Mouse (Mus musculus) kidney, adult 2 months (tissue): ENCODE data around the gene Mettl16. TPM values are rescaled to one million over a fixed set of nuclear protein-coding genes. Genes with fewer than 3 reads are reported as not detected.

Source experiments
- DNase-seq: peaks from one replicate; pipeline ENCODE4 v3.0.0; 2021
- H3K27ac ChIP-seq: fragments of 200-500 bp; 2 replicates; pipeline ENCODE4 v1.5.1; 2012; ENCODE audit warnings: low read depth, low read length, control low read depth, inconsistent platforms; ENCODE audit not compliant: insufficient read depth
- H3K27me3 ChIP-seq: fragments of 200-500 bp; replicated peaks from 2 replicates; pipeline ENCODE4 v1.6.1; 2012; ENCODE audit warnings: mild to moderate bottlenecking, moderate library complexity, low read length, inconsistent platforms; ENCODE audit not compliant: control insufficient read depth, insufficient read depth
- H3K36me3 ChIP-seq: fragments of 200-500 bp; 2 replicates; pipeline ENCODE4 v1.6.1; 2012; ENCODE audit warnings: mild to moderate bottlenecking, moderate library complexity, low read length, inconsistent platforms; ENCODE audit not compliant: control insufficient read depth, insufficient read depth
- H3K4me1 ChIP-seq: fragments of 200-500 bp; 2 replicates; pipeline ENCODE4 v1.6.1; 2011; ENCODE audit warnings: low read length; ENCODE audit not compliant: control insufficient read depth, insufficient read depth
- H3K4me3 ChIP-seq: fragments of 200-500 bp; 2 replicates; pipeline ENCODE4 v1.5.1; 2011; ENCODE audit warnings: mild to moderate bottlenecking, low read depth, low read length, control low read depth; ENCODE audit not compliant: insufficient read depth
- CTCF ChIP-seq: fragments of 200-500 bp; conservative IDR thresholded peaks from 2 replicates; pipeline ENCODE4 v1.5.1; 2011; ENCODE audit warnings: low read depth, mild to moderate bottlenecking, control low read depth, low read length, moderate library complexity, mixed read lengths; ENCODE audit not compliant: insufficient read depth, insufficient read length
- POLR2A ChIP-seq: fragments of 200-500 bp; IDR thresholded peaks from one replicate; pipeline ENCODE4 v1.6.1; 2011; ENCODE audit warnings: low read depth, low read length, control low read depth
- WGBS: fragments of 180-500 bp; shearing (Covaris S2); methylation state at CpG from one replicate; pipeline ENCODE4 v1.1.7; 2018; 5-methylcytosine and 5-hydroxymethylcytosine counted together
- polyA plus RNA-seq: library from polyadenylated mRNA; depleted of rRNA; stranded (reverse); fragments of >200 nt; gene quantifications from 2 replicates; pipeline ENCODE4 v1.2.3, GENCODE M21; 2012

Gene Mettl16
- polyA plus RNA-seq, 1 experiment = 3.8 TPM

DNA sequence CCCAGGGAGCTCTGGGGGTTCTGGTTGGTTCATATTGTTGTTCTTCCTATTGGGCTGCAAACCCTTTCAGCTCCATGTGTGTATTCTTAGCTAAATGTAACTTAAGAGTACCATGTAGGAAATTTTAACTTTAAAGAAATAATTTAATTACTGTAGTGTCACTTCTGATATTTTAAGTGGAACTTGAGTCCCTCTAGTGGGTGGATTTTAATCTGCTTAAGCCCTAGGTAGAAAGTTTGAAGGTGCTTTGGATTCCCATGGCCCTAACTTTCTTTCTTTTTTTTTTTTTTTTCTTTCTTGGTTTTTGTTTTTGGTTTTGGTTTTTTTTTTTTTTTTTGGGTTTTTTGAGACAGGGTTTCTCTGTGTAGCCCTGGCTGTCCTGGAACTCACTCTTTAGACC, 45.2 kb downstream of the Mettl16 start:
- peak; percentile 26 for DNase-seq
- TF ChIP-seq POLR2A = no peak
- H3K4me3 ChIP-seq = no peak overlapping the region
- H3K36me3 ChIP-seq = no peaks in the 10 kb centered on the region
- H3K4me1 ChIP-seq = no peaks in the 10 kb centered on the region; the same call in 1 of the 2 replicates
- H3K27me3 ChIP-seq = no peaks in the 10 kb centered on the region
- H3K27ac ChIP-seq = no peak overlapping the region

DNA sequence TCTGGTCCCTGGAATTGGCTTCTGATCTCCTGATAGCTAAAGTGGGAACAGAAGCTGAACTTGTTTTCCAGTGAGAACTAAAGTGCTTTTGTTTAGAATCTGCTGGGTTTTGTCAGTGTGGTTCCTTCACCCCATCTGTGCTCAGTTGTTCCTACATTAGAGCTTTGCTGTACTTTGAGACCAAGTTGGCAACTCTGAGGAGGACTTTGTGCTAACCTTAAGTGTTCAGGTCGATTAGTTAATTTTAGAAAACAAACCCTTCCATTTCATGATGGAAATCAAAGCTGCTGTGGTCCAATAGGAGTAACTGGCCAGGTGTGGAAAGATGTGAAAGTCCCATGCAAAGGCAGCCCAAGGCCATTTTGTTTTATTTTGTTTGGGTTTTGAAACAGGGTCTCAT, 50.3 kb downstream of the Mettl16 start:
- WGBS = 44% methylated on average over 1 of the region's 1 CpGs

DNA sequence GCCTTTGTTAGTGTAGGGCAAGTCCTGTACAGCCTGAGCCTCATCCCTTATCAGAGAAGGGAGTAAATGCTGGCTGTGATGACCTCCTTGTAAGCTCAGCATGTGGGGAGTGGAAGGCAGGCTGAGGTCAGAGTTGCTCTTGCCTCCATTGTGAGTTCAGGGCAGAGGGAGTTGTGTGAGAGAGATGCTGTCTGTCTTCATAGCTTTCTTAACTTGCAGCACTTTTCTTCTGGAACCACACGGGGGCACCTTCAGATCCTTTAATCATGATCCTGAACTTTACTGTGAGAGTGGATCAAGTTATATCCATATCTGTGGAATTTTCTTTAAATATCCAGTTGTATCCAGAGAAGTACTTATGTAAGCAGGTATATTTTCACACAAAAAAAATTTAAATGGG, 50.8 kb downstream of the Mettl16 start:
- peak; percentile 72 for DNase-seq
- no peaks in the 10 kb centered on the region for H3K36me3 ChIP-seq
- H3K4me1 ChIP-seq = peaks cover 23% of the 10 kb centered on the region
- 0 out of 2 replicates have a peak, but pooled peaks have one; percentile 27 for TF ChIP-seq CTCF
- TF ChIP-seq POLR2A = no peak
- H3K4me3 ChIP-seq = no peak overlapping the region
- no peaks in the 10 kb centered on the region for H3K27me3 ChIP-seq
- 5% methylated on average over 1 of the region's 1 CpGs for WGBS
- H3K27ac ChIP-seq = peak overlapping the region; percentile 30

More for the DNA sequence above, 50.3 kb downstream of the Mettl16 start:
- peak; percentile 72 for DNase-seq
- H3K27me3 ChIP-seq = no peaks in the 10 kb centered on the region
- H3K4me1 ChIP-seq = peaks cover 17% of the 10 kb centered on the region
- H3K4me3 ChIP-seq = no peak overlapping the region
- H3K27ac ChIP-seq = peak overlapping the region; percentile 30
- TF ChIP-seq POLR2A (no peak), CTCF (no peak)
- no peaks in the 10 kb centered on the region for H3K36me3 ChIP-seq

DNA sequence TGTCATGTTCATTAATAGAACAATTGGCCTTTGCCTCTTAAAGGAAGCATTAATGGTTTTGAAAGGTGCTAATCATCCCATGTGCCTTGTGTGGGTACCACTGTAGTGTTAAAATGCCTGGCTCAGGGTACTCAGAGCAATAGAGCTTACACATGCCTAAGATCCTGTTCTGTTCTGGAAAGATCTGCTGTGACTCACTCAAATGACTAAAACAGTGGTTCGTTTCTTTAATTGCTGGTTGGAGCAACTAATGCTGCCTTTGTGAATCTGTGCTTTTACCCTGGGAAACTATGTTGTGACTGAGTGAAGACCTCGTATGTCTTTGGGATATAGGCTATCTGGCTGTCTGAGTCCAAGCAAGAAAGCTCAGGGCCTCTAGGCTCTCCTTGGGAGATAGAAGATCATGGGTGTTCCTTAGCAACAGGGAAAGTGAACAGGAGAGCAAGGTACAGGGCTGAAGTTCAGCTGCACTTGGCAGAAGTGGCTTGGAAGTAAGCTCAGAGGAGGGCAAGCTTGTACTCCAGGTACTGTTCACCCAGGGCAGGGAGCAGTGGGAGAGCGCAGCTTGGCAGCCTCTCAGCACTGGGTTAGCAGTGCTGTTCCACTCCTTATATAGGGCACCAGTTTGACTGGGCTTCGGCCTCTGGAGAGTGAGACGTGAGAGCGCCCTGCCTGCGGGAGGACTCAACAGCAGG, 52.3 kb downstream of the Mettl16 start:
- no peaks in the 10 kb centered on the region for H3K27me3 ChIP-seq
- peak; percentile 93 for DNase-seq
- no peaks in the 10 kb centered on the region for H3K36me3 ChIP-seq
- WGBS = 70% methylated on average over 7 of the region's 7 CpGs
- H3K4me3 ChIP-seq = no peak overlapping the region
- peak; percentile 47 for TF ChIP-seq POLR2A
- no peak for TF ChIP-seq CTCF
- peak overlapping the region; percentile 91 for H3K27ac ChIP-seq
- peaks cover 35% of the 10 kb centered on the region for H3K4me1 ChIP-seq

DNA sequence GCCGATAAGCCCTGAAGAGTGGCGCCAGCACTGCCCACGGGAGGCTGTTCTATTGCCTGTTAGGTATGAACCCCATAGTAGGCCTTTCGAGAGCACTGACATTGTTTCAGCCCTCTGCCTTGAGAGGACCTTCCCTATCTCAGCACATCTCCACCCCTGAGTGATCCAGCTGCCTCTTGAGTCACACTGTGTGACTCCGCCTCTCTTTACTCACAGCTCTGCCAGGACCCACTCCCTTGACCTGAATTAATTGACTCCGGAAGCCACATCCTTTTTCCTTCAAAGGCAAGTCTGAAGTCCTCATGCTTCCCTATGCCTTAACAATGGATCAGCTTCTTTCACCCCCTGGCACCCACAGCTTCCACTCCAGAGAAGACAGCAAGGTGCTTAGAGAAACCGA, 55.5 kb downstream of the Mettl16 start:
- Histone ChIP-seq H3K36me3 (no peaks in the 10 kb centered on the region), H3K27ac (no peak overlapping the region), H3K27me3 (no peaks in the 10 kb centered on the region), H3K4me3 (no peak overlapping the region), H3K4me1 (peaks cover 48% of the 10 kb centered on the region)
- DNase-seq = peak; percentile 71
- WGBS = 50% methylated on average over 7 of the region's 7 CpGs
- TF ChIP-seq CTCF (no peak), POLR2A (no peak)

DNA sequence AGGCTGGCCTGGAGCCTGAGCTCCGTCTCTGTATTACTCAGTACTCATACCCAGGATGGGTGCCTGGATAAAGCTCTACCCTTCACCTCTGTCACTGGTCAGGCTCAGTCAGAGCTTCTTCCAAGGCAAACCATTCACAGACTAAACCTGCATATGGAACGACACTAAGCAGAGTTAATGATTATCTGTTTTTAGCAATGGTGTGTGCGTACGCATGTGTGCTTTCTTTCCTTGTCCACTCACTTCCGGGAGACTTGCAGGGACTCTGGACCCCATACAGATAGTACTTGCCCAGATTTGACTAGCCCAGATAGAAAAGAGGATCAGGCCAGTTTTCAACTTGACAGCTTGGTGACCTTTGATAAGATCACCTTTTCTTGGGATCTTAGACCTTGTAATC, 56.1 kb downstream of the Mettl16 start:
- H3K36me3 ChIP-seq = no peaks in the 10 kb centered on the region
- H3K27ac ChIP-seq = peak overlapping the region; percentile 43
- no peak for TF ChIP-seq CTCF
- no peak for TF ChIP-seq POLR2A
- H3K4me3 ChIP-seq = no peak overlapping the region
- H3K4me1 ChIP-seq = peaks cover 45% of the 10 kb centered on the region
- 45% methylated on average over 5 of the region's 5 CpGs for WGBS
- DNase-seq = peak; percentile 69
- H3K27me3 ChIP-seq = no peaks in the 10 kb centered on the region

DNA sequence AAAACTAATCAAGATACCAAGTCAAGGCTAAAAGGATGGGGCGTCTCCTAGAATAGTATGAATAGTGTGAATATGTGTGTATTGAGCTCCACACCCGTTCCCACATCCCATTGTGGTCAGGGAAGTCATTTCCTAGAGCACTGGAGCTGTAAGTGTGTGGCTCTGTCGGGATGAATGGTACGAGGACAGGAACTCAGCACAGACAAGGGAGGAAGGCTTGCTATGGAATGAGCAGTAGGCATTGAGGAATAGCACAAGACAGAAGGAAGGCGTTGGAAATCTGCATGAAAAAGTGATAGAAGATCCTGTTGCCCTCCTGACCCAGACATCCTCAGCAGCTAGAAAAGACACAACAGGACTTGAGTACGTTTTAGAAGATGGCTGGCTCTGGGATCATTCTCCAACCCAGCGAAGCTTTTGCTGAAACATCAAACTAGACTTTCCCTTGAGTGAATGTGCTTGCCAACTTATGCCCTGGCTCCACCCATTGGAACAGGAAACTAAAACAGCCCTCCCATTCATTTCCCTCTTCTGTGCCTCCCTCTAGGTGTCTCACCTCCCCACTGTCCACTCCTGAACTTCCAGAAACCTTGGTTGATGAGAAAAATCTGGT, 57.3 kb downstream of the Mettl16 start:
- peak; percentile 59 for DNase-seq
- Histone ChIP-seq H3K4me3 (no peak overlapping the region), H3K27ac (peak overlapping the region; percentile 17; the same call in 1 of the 2 replicates), H3K36me3 (no peaks in the 10 kb centered on the region), H3K27me3 (no peaks in the 10 kb centered on the region), H3K4me1 (peaks cover 40% of the 10 kb centered on the region)
- WGBS = 56% methylated on average over 7 of the region's 7 CpGs
- TF ChIP-seq CTCF (no peak), POLR2A (no peak)
